Mouse (Mus musculus) heart, embryonic 12.5 days (tissue): ENCODE results near the gene Avpr1b. TPM values are rescaled to one million over a fixed set of nuclear protein-coding genes. Genes with fewer than 3 reads are reported as not detected.
A peak's percentile ranks its signal among the peaks of the same experiment; 100 is the strongest.

Experiments
- ATAC-seq: fragments of 200-750 bp; cut with Nextera tagmentation; 2 replicates; pipeline ENCODE4 v1.8.0; 2017; ENCODE audit warnings: moderate TSS enrichment, moderate library complexity; ENCODE audit not compliant: insufficient number of reproducible peaks, low FRiP score
- H3K27ac ChIP-seq: fragments of 300-500 bp; sonication (generic); 2 replicates; pipeline ENCODE4 v1.5.1; 2016; ENCODE audit warnings: mild to moderate bottlenecking, moderate library complexity; ENCODE audit not compliant: poor library complexity, severe bottlenecking
- H3K27me3 ChIP-seq: fragments of 300-500 bp; sonication (generic); replicated peaks from 2 replicates; pipeline ENCODE4 v1.6.1; 2016; ENCODE audit warnings: mild to moderate bottlenecking, moderate library complexity
- H3K36me3 ChIP-seq: fragments of 300-500 bp; sonication (generic); 2 replicates; pipeline ENCODE4 v1.6.1; 2016; ENCODE audit warnings: mild to moderate bottlenecking, moderate library complexity
- H3K4me1 ChIP-seq: fragments of 300-500 bp; sonication (generic); replicated peaks from 2 replicates; pipeline ENCODE4 v1.6.1; 2016; ENCODE audit warnings: mild to moderate bottlenecking
- H3K4me2 ChIP-seq: fragments of 300-500 bp; sonication (generic); 2 replicates; pipeline ENCODE4 v1.6.1; 2016; ENCODE audit warnings: mild to moderate bottlenecking, moderate library complexity
- H3K4me3 ChIP-seq: fragments of 300-500 bp; sonication (generic); 2 replicates; pipeline ENCODE4 v1.5.1; 2016; ENCODE audit warnings: mild to moderate bottlenecking
- H3K9ac ChIP-seq: fragments of 300-500 bp; sonication (generic); 2 replicates; pipeline ENCODE4 v1.6.1; 2016; ENCODE audit warnings: mild to moderate bottlenecking, moderate library complexity
- H3K9me3 ChIP-seq: fragments of 300-500 bp; sonication (generic); replicated peaks from 2 replicates; pipeline ENCODE4 v1.6.1; 2016; ENCODE audit warnings: mild to moderate bottlenecking, moderate library complexity
- WGBS: fragments of 180-500 bp; shearing (Covaris S2); methylation state at CpG from one replicate; pipeline ENCODE4 v1.1.7; 2016; 5-methylcytosine and 5-hydroxymethylcytosine counted together
- polyA plus RNA-seq: library from polyadenylated mRNA; unstranded; fragments of >200 nt; fragmentation: Nextera tagmentation; extraction: Ambion mirVana; gene quantifications from 2 replicates; pipeline ENCODE4 v1.2.1, GENCODE M21; 2016

The Avpr1b gene
- polyA plus RNA-seq, 1 experiment from 2014 or later: not detected

DNA sequence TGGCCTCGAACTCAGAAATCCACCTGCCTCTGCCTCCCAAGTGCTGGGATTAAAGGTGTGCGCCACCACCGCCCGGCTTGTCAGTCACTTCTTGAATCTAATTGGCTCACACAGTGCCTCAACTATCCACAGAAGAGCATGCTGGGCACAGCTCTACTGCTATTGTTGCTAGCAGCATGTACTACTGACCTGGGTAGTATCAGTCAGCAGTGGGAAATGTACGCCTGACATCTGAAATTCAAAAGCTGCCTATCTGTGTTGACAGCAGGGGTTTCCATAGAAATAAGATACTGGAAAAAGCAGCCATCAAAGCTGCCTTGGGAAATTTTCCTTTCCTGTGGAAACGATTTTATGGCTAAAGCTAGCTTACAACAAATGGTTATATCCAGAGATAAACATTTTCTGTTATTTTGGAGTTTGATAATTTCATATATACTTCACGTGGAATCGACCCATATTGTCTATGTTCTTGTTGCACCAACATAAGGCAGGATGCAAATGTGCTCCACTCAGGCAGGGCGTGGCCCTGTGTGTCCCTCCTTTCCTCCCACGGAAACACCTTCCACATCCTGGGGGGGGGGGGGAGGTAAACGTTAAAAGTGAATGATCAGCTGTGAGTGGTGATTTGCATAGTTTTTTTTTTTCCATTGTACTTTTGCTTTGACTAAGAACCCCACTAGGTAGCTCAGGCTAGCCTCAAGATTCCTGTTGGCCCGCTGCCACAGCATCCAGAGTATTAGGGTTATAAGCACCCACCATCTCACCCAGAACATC is 53.8 kb downstream of the Avpr1b start:
- 56% methylated on average over 12 of the region's 12 CpGs for WGBS
- peak; percentile 76; the same call in 1 of the 2 replicates for ATAC-seq

DNA sequence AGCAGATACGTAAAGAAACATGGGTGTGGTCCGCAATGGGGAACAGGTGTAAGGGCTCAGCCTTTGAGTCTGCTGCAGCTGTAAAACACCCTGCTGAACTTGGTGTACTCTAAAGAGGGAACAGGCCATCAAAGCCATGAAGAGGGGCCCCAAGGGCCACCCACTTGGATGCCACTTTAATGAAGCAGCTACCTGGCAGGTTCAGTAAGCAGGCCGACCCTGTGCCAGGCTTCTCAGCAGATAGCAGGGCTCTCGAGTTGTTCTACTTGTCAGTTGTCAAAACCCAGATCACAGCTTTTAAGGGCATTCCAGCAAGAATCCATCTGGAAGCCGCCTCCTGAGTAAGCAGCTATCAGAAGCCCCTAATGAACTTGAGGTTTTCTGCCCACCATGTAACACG is 56.6 kb downstream of the Avpr1b start:
- Histone ChIP-seq H3K4me3 (no peak overlapping the region), H3K4me2 (no peak overlapping the region), H3K9me3 (no peaks in the 10 kb centered on the region), H3K27ac (no peak overlapping the region), H3K27me3 (no peaks in the 10 kb centered on the region), H3K9ac (no peak overlapping the region), H3K4me1 (peaks cover 16% of the 10 kb centered on the region; the same call in 1 of the 2 replicates), H3K36me3 (no peaks in the 10 kb centered on the region)
- 67% methylated on average over 6 of the region's 6 CpGs for WGBS
- ATAC-seq: no peak

More for the DNA sequence above, 53.8 kb downstream of the Avpr1b start:
- Histone ChIP-seq H3K27me3 (no peaks in the 10 kb centered on the region), H3K4me3 (no peak overlapping the region), H3K9me3 (no peaks in the 10 kb centered on the region), H3K4me1 (peaks cover 16% of the 10 kb centered on the region; the same call in 1 of the 2 replicates), H3K36me3 (no peaks in the 10 kb centered on the region), H3K27ac (no peak overlapping the region), H3K4me2 (no peak overlapping the region), H3K9ac (no peak overlapping the region)

DNA sequence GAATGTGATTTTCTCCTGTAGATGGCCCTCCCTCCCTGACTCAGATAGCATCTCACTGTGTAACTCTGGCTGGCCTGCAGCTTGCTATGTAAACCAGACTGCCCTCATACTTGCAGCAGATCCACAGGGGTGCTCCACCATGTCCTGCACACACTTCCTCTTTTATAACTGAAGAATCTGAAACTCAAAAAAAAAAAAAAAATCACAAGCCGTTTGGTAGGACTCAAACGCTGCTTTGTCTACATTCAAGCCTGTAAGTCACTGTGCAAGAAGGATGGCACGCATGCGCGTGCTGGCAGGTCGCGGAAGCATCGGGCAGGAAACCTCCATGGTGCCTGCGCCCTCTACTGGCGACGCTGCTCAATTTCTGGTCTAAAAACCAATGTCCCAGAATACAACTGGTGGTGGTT is 58.9 kb downstream of the Avpr1b start:
- H3K4me2 ChIP-seq: peak overlapping the region; percentile 51
- peak; percentile 68 for ATAC-seq
- H3K27ac ChIP-seq: no peak overlapping the region
- H3K4me3 ChIP-seq: no peak overlapping the region
- H3K36me3 ChIP-seq: no peaks in the 10 kb centered on the region
- H3K9me3 ChIP-seq: no peaks in the 10 kb centered on the region
- H3K9ac ChIP-seq: no peak overlapping the region
- under 1% methylated on average over 11 of the region's 11 CpGs for whole genome bisulfite sequencing
- peaks cover 11% of the 10 kb centered on the region; the same call in 1 of the 2 replicates for H3K4me1 ChIP-seq
- H3K27me3 ChIP-seq: 0 out of 2 replicates have a peak, but pooled peaks cover 3% of the 10 kb centered on the region

DNA sequence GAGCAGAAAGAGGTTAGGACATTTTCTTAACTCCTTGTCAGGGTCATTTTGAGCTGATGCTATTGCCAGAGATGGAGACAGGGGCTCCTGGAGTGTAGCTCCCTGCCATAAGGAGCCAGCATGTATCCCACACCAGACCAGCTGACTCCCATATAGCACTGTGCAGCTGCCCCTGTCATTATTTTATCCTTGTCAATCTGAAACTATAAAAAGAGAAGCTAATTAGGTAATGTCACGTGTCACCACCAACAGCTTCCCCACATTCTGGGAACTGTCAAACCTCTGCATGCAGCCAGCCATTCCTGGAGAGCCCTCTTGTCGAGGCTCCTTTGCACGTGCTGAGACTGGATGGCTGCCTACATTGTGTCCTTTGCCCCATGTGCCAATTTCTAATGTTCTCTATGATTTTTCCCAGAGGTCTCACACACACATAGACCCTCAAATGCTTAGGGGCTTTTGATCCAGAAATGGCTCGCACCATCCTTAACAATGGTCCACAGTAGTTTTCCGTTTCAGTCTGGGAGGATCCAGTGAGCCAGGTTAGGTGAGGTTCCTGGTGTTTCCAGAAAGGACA is 60.6 kb downstream of the Avpr1b start:
- ATAC-seq: no peak
- no peak overlapping the region for H3K27ac ChIP-seq
- no peak overlapping the region for H3K9ac ChIP-seq
- WGBS: 60% methylated on average over 5 of the region's 5 CpGs
- H3K4me2 ChIP-seq: no peak overlapping the region
- no peaks in the 10 kb centered on the region for H3K9me3 ChIP-seq
- H3K4me1 ChIP-seq: peaks cover 3% of the 10 kb centered on the region; the same call in 1 of the 2 replicates
- H3K36me3 ChIP-seq: no peaks in the 10 kb centered on the region
- 0 out of 2 replicates have a peak, but pooled peaks cover 3% of the 10 kb centered on the region for H3K27me3 ChIP-seq
- H3K4me3 ChIP-seq: no peak overlapping the region

DNA sequence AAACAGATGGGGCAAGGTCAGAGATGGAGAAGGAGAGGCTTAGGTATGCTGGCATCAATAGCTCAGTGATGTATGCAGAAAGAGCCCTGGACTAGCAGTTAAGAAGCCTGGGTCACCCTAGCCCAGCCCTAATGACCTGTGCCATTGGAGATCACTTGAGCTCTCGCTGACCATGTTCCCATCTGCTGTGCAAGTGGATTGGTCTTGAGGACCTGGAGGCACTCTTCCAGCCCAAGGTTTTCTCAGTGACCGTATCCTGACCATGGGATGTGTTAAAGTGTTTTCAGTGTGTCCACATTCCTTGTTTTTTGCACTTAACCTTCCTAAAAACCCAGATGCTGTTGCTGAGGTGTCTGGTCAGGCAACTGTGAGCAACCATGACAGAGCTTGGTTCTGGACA is 61.2 kb downstream of the Avpr1b start:
- 81% methylated on average over 2 of the region's 2 CpGs for WGBS
- Histone ChIP-seq H3K4me3 (no peak overlapping the region), H3K27ac (no peak overlapping the region), H3K4me1 (peaks cover 3% of the 10 kb centered on the region; the same call in 1 of the 2 replicates), H3K36me3 (no peaks in the 10 kb centered on the region), H3K9me3 (no peaks in the 10 kb centered on the region), H3K9ac (no peak overlapping the region), H3K4me2 (no peak overlapping the region), H3K27me3 (0 out of 2 replicates have a peak, but pooled peaks cover 3% of the 10 kb centered on the region)
- ATAC-seq: no peak

DNA sequence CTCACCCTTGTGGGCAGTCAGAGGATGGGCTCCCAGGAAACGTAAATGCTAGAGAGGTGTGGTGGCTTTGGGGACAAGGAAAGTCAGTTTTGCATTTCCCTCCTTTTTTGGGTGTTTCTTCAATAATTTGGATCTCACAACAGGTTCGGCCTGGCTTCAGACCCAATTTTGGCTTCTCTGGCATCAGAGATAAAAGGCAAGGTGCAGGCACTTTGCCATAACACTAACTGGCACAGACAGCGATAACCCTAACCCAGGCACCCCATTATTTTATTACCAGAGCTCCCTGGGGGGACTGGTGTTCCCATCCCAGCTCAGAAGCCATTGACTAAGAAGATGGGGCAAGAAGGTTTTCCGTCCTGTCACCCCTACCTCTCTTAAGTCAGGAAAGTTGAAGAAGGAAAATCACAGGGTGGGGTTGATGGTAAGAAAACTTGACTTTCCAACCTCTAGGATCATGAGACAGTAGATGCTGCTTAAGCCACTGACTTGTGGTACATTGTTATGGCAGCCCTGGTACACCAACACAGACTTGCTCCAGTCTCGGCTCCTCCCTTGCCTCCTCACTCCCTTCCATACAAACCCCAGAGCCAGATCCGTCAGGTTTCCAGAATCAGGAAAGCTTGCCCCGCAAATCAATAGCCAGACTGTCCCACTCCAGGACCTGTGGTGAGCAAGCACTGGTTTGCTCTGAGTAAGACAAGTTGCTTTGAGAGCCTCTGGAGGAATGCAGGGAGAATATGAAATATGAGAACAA is 61.9 kb downstream of the Avpr1b start:
- Histone ChIP-seq H3K4me3 (no peak overlapping the region), H3K27me3 (0 out of 2 replicates have a peak, but pooled peaks cover 3% of the 10 kb centered on the region), H3K4me1 (peaks cover 3% of the 10 kb centered on the region; the same call in 1 of the 2 replicates), H3K9ac (no peak overlapping the region), H3K27ac (no peak overlapping the region), H3K36me3 (no peaks in the 10 kb centered on the region), H3K4me2 (no peak overlapping the region), H3K9me3 (no peaks in the 10 kb centered on the region)
- ATAC-seq: no peak
- 73% methylated on average over 7 of the region's 7 CpGs for WGBS

Other genes with a start within 250 kb of the Avpr1b start
- gene Srgap2, start 71.9 kb upstream of the Avpr1b start, polyA plus RNA-seq: 18.6 and 24.3 TPM in 2 replicates
- gene Fam72a, start 71.3 kb upstream of the Avpr1b start, polyA plus RNA-seq: 3.2 and 3.4 TPM in 2 replicates
- gene Ctse, start 39.1 kb downstream of the Avpr1b start, polyA plus RNA-seq: 0.74 and 0.97 TPM in 2 replicates
- gene Rab7b, start 89.5 kb downstream of the Avpr1b start, polyA plus RNA-seq: 0.68 and 1.5 TPM in 2 replicates
- 0.04 and 0.05 TPM in 2 replicates for gene Slc26a9, start 144.8 kb downstream of the Avpr1b start, polyA plus RNA-seq
- gene Pm20d1, start 198.1 kb downstream of the Avpr1b start, polyA plus RNA-seq: 1.3 and 1.7 TPM in 2 replicates
- 7.8 and 10.2 TPM in 2 replicates for gene Slc41a1, start 228.3 kb downstream of the Avpr1b start, polyA plus RNA-seq